Mouse (Mus musculus) kidney, postnatal 0 days (tissue): ENCODE results near the gene Ift52. TPM values are rescaled to one million over a fixed set of nuclear protein-coding genes. Genes with fewer than 3 reads are reported as not detected.

Source experiments
- ATAC-seq: fragments of 200-750 bp; cut with Nextera tagmentation; replicated peaks from 2 replicates; pipeline ENCODE4 v1.8.0; 2017; ENCODE audit warnings: low read depth, moderate number of reproducible peaks, moderate TSS enrichment, moderate library complexity; ENCODE audit not compliant: low FRiP score
- DNase-seq: peaks from one replicate; pipeline ENCODE4 v3.0.0-alpha.2; 2016; ENCODE audit warnings: low spot score
- H3K27ac ChIP-seq: fragments of 300-500 bp; sonication (generic); 2 replicates; pipeline ENCODE4 v1.5.1; 2014; ENCODE audit warnings: mild to moderate bottlenecking
- H3K27me3 ChIP-seq: fragments of 300-500 bp; sonication (generic); 2 replicates; pipeline ENCODE4 v1.6.1; 2014; ENCODE audit warnings: low read length, mixed read lengths; ENCODE audit not compliant: insufficient read depth
- H3K36me3 ChIP-seq: fragments of 300-500 bp; sonication (generic); 2 replicates; pipeline ENCODE4 v1.6.1; 2014; ENCODE audit warnings: low read length, mixed read lengths; ENCODE audit not compliant: insufficient read depth
- H3K4me1 ChIP-seq: fragments of 300-500 bp; sonication (generic); replicated peaks from 2 replicates; pipeline ENCODE4 v1.6.1; 2014; ENCODE audit warnings: antibody characterized with exemption, low read length, mixed read lengths; ENCODE audit not compliant: insufficient read depth
- H3K4me2 ChIP-seq: fragments of 300-500 bp; sonication (generic); 2 replicates; pipeline ENCODE4 v1.6.1; 2014; ENCODE audit warnings: mild to moderate bottlenecking, low read length, moderate library complexity, mixed read lengths
- H3K4me3 ChIP-seq: fragments of 300-500 bp; sonication (generic); replicated peaks from 2 replicates; pipeline ENCODE4 v1.5.1; 2014; ENCODE audit warnings: low read depth, low read length
- H3K9ac ChIP-seq: fragments of 300-500 bp; sonication (generic); 2 replicates; pipeline ENCODE4 v1.6.1; 2014; ENCODE audit warnings: low read depth, low read length
- H3K9me3 ChIP-seq: fragments of 300-500 bp; sonication (generic); replicated peaks from 2 replicates; pipeline ENCODE4 v1.6.1; 2016; ENCODE audit warnings: low read length, inconsistent platforms, mixed read lengths
- CTCF ChIP-seq: IDR thresholded peaks from 2 replicates; pipeline ENCODE4 v1.5.1; 2016; ENCODE audit warnings: antibody characterized with exemption, low read depth, mild to moderate bottlenecking, moderate library complexity
- WGBS: fragments of 180-500 bp; shearing (Covaris S2); extraction: QIAGEN DNeasy Blood & Tissue Kit; methylation state at CpG from one replicate; pipeline ENCODE4 v1.1.7; 2014; 5-methylcytosine and 5-hydroxymethylcytosine counted together
- polyA plus RNA-seq: library from polyadenylated mRNA; unstranded; fragments of >200 nt; fragmentation: Nextera tagmentation; extraction: Ambion mirVana; gene quantifications from 2 replicates; pipeline ENCODE4 v1.2.1, GENCODE M21; 2015

The Ift52 gene
- polyA plus RNA-seq, 1 experiment from 2014 or later, result 53.5 TPM

DNA sequence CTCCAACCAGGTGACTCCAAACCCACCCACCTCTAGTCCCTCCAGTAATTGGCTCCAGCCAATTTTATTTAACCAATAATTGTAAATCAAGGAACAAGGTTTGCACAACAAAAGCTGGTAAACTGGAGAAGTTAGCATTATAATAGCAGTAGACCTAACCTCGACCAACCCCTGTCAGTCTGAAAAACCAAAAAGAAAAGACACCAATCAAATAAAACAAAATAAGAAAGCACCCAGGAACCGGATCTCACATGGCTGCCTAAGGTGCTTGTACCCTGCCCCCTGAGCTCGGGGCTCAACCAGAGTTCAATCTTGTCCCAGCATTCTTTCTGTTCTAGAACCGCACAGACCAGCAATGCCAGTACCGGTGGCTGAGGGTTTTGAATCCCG, 45.0 kb downstream of the Ift52 start:
- 68% methylated on average over 6 of the region's 6 CpGs for WGBS
- Histone ChIP-seq H3K9me3 (no peaks in the 10 kb centered on the region), H3K4me3 (no peak overlapping the region), H3K4me1 (no peaks in the 10 kb centered on the region), H3K27ac (no peak overlapping the region), H3K9ac (no peak overlapping the region), H3K27me3 (no peaks in the 10 kb centered on the region), H3K4me2 (no peak overlapping the region), H3K36me3 (0 out of 2 replicates have a peak, but pooled peaks cover 6% of the 10 kb centered on the region)
- DNase-seq (no peak), ATAC-seq (no peak)
- TF ChIP-seq CTCF, result no peak

DNA sequence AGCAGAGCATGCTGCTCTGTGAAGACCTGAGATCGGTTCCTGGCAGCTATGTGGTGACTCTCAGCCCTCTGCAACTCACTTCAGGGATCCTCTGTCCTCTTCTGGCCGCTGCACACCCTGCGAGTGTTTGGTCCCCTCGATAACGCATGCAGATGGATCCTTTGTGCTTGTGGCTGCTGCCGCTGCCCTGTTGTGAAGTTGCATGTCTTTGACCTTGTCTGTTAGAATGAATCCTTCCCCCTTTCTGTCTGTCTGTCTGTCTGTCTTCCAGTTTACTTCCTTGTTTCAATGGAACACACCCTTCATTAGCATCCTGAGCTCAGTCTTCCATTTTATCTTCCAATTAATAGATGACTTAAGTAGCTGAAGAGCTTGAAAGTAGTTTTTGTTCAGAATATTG, 49.2 kb downstream of the Ift52 start:
- ATAC-seq (no peak), DNase-seq (no peak)
- no peak for TF ChIP-seq CTCF
- Histone ChIP-seq H3K9ac (no peak overlapping the region), H3K36me3 (peaks cover 10% of the 10 kb centered on the region; the same call in 1 of the 2 replicates), H3K4me1 (no peaks in the 10 kb centered on the region), H3K27ac (no peak overlapping the region), H3K9me3 (no peaks in the 10 kb centered on the region), H3K4me2 (no peak overlapping the region), H3K27me3 (no peaks in the 10 kb centered on the region), H3K4me3 (no peak overlapping the region)
- WGBS, result 95% methylated on average over 6 of the region's 6 CpGs

DNA sequence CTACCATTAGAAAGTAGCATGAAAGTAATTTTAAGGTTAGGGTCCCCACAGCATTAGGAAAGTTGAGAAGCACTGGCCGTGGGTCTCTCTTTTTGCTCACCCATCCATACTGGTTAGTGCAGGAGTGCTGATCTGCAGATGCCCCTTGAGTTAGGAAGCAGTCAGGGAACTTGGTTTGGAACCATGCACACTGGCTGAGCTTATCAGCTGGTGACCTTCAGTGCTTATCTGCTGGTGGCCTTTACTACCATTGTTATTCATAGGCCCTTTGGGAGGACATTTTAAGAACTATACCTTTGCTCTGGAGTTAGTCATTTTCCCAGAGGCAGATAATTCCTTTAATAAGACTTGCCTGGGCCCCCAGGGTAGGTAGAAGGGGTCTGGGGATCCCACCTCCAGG, 50.1 kb downstream of the Ift52 start:
- Histone ChIP-seq H3K36me3 (peaks cover 10% of the 10 kb centered on the region; the same call in 1 of the 2 replicates), H3K9ac (no peak overlapping the region), H3K27ac (no peak overlapping the region), H3K27me3 (no peaks in the 10 kb centered on the region), H3K9me3 (no peaks in the 10 kb centered on the region), H3K4me3 (no peak overlapping the region), H3K4me1 (no peaks in the 10 kb centered on the region), H3K4me2 (no peak overlapping the region)
- ATAC-seq (no peak), DNase-seq (no peak)
- no peak for TF ChIP-seq CTCF
- WGBS, result 73% methylated on average over 1 of the region's 1 CpGs

DNA sequence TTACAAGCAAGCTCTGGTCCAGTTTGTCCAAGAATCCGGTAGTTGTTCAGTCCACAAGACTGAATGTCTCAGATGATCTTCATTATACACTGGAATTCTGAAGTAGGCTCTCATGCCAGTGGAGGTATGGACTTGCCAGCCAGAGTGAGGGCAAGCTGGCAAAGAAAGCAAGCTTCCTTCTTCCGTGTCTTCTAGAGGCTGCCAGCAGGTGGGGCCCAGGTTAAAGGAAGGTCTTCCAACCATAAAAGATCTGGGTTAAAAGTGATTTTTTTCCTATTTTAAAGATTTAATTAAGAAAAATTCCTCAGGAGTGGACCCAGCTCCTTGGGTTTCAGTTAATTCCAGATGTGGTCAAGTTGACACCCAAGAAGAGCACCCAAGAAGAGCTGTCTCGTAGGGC, 53.1 kb downstream of the Ift52 start:
- H3K4me3 ChIP-seq, result no peak overlapping the region
- H3K4me1 ChIP-seq, result no peaks in the 10 kb centered on the region
- no peak for ATAC-seq
- H3K27me3 ChIP-seq, result no peaks in the 10 kb centered on the region
- DNase-seq, result peak; percentile 25
- H3K36me3 ChIP-seq, result peaks cover 5% of the 10 kb centered on the region; the same call in 1 of the 2 replicates
- H3K27ac ChIP-seq, result no peak overlapping the region
- no peak overlapping the region for H3K9ac ChIP-seq
- peak; percentile 39; the same call in 1 of the 2 replicates for TF ChIP-seq CTCF
- 78% methylated on average over 3 of the region's 3 CpGs for WGBS
- H3K9me3 ChIP-seq, result no peaks in the 10 kb centered on the region
- no peak overlapping the region for H3K4me2 ChIP-seq

DNA sequence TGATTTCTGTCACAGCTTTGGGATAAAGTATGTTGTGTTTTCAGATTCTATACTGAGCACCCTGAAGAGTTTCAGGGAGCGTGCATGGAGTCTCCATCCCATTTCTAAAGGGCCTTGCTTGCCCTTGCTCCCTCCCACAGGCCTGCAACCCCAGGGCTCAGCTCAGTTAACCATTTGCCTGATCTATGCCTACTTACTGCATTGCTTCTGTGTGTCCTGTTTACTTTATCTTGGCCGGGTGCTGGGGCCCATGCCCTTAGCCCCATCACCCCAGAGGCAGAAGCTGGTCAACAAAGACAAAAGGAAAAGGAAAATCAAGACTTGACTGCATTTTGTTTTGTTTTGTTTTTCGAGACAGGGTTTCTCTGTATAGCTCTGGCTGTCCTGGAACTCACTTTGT, 54.4 kb downstream of the Ift52 start:
- no peak overlapping the region for H3K4me3 ChIP-seq
- ATAC-seq (no peak), DNase-seq (no peak)
- no peak for TF ChIP-seq CTCF
- H3K36me3 ChIP-seq, result peaks cover 5% of the 10 kb centered on the region; the same call in 1 of the 2 replicates
- H3K4me2 ChIP-seq, result no peak overlapping the region
- H3K27ac ChIP-seq, result no peak overlapping the region
- H3K9me3 ChIP-seq, result no peaks in the 10 kb centered on the region
- H3K27me3 ChIP-seq, result no peaks in the 10 kb centered on the region
- no peaks in the 10 kb centered on the region for H3K4me1 ChIP-seq
- WGBS, result 77% methylated on average over 3 of the region's 3 CpGs
- no peak overlapping the region for H3K9ac ChIP-seq

DNA sequence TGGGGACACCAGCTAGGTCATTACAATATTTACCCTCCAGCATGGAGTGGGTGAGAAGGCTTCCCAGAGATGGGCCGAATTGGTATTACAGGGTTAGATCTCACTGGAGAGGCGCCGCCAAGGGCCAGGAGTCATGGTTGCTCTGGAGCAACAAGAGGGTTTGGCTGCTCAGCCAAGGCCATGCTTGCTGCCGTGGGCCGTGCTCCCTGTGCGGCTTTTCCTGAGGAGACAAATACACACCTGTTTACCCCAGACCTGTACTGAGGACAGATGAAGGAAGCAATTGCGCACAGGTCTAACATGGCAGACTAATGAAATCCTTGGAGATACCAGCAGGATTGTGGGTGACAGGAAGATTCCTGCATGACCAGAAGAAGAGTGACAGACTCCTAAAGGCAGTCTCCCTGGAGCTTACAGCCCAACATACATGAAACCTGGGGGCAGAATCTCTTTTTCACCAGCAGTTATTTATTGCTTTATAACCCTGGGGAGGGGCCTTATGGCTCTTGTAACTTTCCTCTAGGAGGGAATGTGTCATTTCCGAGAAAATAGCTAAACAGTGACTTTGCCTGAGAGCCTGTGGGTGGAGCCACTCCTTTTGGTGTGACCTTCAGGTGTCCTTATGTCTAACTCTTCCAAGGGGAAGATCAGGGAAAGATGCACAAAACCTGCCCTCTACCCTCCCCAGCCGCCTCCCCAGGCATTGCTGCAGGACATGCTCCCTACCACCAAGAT, 56.0 kb downstream of the Ift52 start:
- Histone ChIP-seq H3K9ac (no peak overlapping the region), H3K9me3 (no peaks in the 10 kb centered on the region), H3K4me3 (no peak overlapping the region), H3K4me2 (no peak overlapping the region), H3K27me3 (no peaks in the 10 kb centered on the region), H3K27ac (no peak overlapping the region), H3K4me1 (no peaks in the 10 kb centered on the region), H3K36me3 (peaks cover 5% of the 10 kb centered on the region; the same call in 1 of the 2 replicates)
- no peak for TF ChIP-seq CTCF
- WGBS, result 87% methylated on average over 9 of the region's 9 CpGs
- DNase-seq, result no peak
- 0 out of 2 replicates have a peak, but pooled peaks have one; percentile 33 for ATAC-seq
